Mouse (Mus musculus): ENCODE measurements around the gene Exoc3l. TPM values are rescaled to one million over a fixed set of nuclear protein-coding genes. Genes with fewer than 3 reads are reported as not detected.

Exoc3l gene
- polyA plus RNA-seq, 1 experiment from 2014 or later = 14.9 TPM

DNA sequence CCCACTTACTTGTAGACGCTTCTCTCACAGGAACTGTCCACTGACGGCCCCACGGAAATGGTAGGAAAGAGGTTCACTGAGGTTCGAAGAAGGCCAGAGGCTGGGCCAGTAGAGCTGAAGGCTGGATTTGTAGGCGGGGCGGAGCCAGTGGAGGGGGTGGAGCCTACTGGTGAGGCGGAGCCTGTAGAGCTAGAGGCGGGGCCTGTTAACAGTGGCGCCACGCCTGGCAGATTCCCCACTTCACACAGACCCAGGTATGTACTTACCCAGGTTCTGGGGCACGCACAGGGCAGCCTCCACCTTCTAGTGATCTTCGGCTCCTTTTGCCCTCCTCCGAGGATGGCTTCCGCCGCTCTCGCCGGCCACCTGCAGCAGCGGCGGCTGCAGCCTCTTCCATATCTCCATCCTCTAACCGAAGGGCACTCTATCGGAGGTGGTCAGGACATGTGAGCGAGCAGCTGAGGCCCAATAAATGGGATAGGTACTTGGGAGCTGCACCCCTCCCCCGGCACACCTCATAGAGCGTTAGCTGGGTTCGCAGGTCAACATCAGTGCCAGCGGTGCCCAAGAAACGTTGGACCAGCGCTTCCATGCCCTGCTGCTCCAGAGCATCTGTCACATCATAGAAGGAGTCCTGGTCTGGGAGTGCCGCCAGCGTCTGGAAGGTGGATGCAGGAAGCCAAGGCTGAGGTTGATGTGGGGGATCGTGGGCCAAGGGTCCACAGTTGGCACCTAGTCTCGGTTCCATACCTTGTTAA is 40.7 kb upstream of the Exoc3l start:
- Histone ChIP-seq H3K4me3 (ENCODE audit: low read length) (no peak overlapping the region), H3K9ac (ENCODE audit: low read length) (no peak overlapping the region), H3K4me2 (ENCODE audit: low read depth, low read length) (no peak overlapping the region), H3K27me3 (ENCODE audit: control insufficient read depth, insufficient read depth, low read length) (no peaks in the 10 kb centered on the region), H3K9me3 (replicated peaks; ENCODE audit: control insufficient read depth, low read length) (no peaks in the 10 kb centered on the region), H3K36me3 (ENCODE audit: control insufficient read depth, insufficient read depth) (peaks cover 39% of the 10 kb centered on the region), H3K27ac (ENCODE audit: low read length) (no peak overlapping the region), H3K4me1 (ENCODE audit: control insufficient read depth, insufficient read depth, low read length) (peaks cover 26% of the 10 kb centered on the region)
- no peak for ATAC-seq (replicated peaks; ENCODE audit: extremely low read depth, insufficient read depth, low FRiP score)
- 74% methylated on average over 32 of the region's 32 CpGs for WGBS

- no peak overlapping the region for H3K27ac ChIP-seq (ENCODE audit: low read length)
- WGBS = 40% methylated on average over 2 of the region's 2 CpGs
Measured at GRCm38 (mm10) chr8:105332523-105332922, 36.6 kb upstream of the Exoc3l start.

DNA sequence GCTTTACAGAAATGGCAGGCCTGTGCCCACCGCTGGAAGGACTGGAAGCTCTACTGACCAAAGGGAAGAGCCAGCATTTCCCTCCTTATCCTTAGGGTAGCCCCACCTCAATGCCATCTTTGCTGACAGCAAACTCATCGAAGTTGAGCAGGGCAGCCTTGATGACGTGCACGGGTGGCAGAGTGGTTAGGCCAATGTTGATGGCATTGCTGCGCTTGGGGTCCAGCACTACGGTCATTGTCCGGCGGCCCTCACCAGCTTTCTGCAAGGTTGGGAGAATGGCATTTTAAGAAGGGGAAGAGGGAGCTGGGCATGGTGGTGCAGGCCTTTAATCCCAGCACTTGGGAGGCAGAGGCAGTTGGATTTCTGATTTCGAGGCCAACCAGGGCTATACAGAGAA is 36.0 kb upstream of the Exoc3l start:
- H3K9ac ChIP-seq (ENCODE audit: low read length) = no peak overlapping the region
- no peaks in the 10 kb centered on the region for H3K9me3 ChIP-seq (replicated peaks; ENCODE audit: control insufficient read depth, low read length)
- H3K4me1 ChIP-seq (ENCODE audit: control insufficient read depth, insufficient read depth, low read length) = peaks cover 7% of the 10 kb centered on the region
- WGBS = 92% methylated on average over 9 of the region's 9 CpGs
- ATAC-seq (replicated peaks; ENCODE audit: extremely low read depth, insufficient read depth, low FRiP score) = no peak
- no peaks in the 10 kb centered on the region for H3K27me3 ChIP-seq (ENCODE audit: control insufficient read depth, insufficient read depth, low read length)
- H3K36me3 ChIP-seq (ENCODE audit: control insufficient read depth, insufficient read depth) = peaks cover 65% of the 10 kb centered on the region
- H3K4me3 ChIP-seq (ENCODE audit: low read length) = no peak overlapping the region
- H3K4me2 ChIP-seq (ENCODE audit: low read depth, low read length) = no peak overlapping the region
- no peak overlapping the region for H3K27ac ChIP-seq (ENCODE audit: low read length)

More at GRCm38 (mm10) chr8:105332523-105332922, 36.6 kb upstream of the Exoc3l start:
- H3K9ac ChIP-seq (ENCODE audit: low read length) = no peak overlapping the region
- H3K36me3 ChIP-seq (ENCODE audit: control insufficient read depth, insufficient read depth) = peaks cover 67% of the 10 kb centered on the region
- H3K4me3 ChIP-seq (ENCODE audit: low read length) = no peak overlapping the region
- no peak overlapping the region for H3K4me2 ChIP-seq (ENCODE audit: low read depth, low read length)
- H3K27me3 ChIP-seq (ENCODE audit: control insufficient read depth, insufficient read depth, low read length) = no peaks in the 10 kb centered on the region
- H3K4me1 ChIP-seq (ENCODE audit: control insufficient read depth, insufficient read depth, low read length) = peaks cover under 1% of the 10 kb centered on the region; the same call in 1 of the 2 replicates
- no peaks in the 10 kb centered on the region for H3K9me3 ChIP-seq (replicated peaks; ENCODE audit: control insufficient read depth, low read length)
- ATAC-seq (replicated peaks; ENCODE audit: extremely low read depth, insufficient read depth, low FRiP score) = no peak

GRCm38 (mm10) chr8:105331469-105331868 is 35.6 kb upstream of the Exoc3l start:
- Histone ChIP-seq H3K27me3 (ENCODE audit: control insufficient read depth, insufficient read depth, low read length) (no peaks in the 10 kb centered on the region), H3K4me1 (ENCODE audit: control insufficient read depth, insufficient read depth, low read length) (peaks cover 9% of the 10 kb centered on the region), H3K9me3 (replicated peaks; ENCODE audit: control insufficient read depth, low read length) (no peaks in the 10 kb centered on the region), H3K4me2 (ENCODE audit: low read depth, low read length) (no peak overlapping the region), H3K36me3 (ENCODE audit: control insufficient read depth, insufficient read depth) (peaks cover 60% of the 10 kb centered on the region), H3K4me3 (ENCODE audit: low read length) (no peak overlapping the region), H3K9ac (ENCODE audit: low read length) (no peak overlapping the region), H3K27ac (ENCODE audit: low read length) (no peak overlapping the region)
- 92% methylated on average over 22 of the region's 22 CpGs for WGBS
- ATAC-seq (replicated peaks; ENCODE audit: extremely low read depth, insufficient read depth, low FRiP score) = no peak

GRCm38 (mm10) chr8:105330325-105330724 is 34.4 kb upstream of the Exoc3l start:
- Histone ChIP-seq H3K9me3 (replicated peaks; ENCODE audit: control insufficient read depth, low read length) (no peaks in the 10 kb centered on the region), H3K27ac (ENCODE audit: low read length) (no peak overlapping the region), H3K27me3 (ENCODE audit: control insufficient read depth, insufficient read depth, low read length) (no peaks in the 10 kb centered on the region), H3K36me3 (ENCODE audit: control insufficient read depth, insufficient read depth) (peaks cover 50% of the 10 kb centered on the region), H3K9ac (ENCODE audit: low read length) (no peak overlapping the region), H3K4me3 (ENCODE audit: low read length) (no peak overlapping the region), H3K4me2 (ENCODE audit: low read depth, low read length) (no peak overlapping the region), H3K4me1 (ENCODE audit: control insufficient read depth, insufficient read depth, low read length) (peaks cover 13% of the 10 kb centered on the region)
- WGBS = 94% methylated on average over 12 of the region's 12 CpGs
- no peak for ATAC-seq (replicated peaks; ENCODE audit: extremely low read depth, insufficient read depth, low FRiP score)

DNA sequence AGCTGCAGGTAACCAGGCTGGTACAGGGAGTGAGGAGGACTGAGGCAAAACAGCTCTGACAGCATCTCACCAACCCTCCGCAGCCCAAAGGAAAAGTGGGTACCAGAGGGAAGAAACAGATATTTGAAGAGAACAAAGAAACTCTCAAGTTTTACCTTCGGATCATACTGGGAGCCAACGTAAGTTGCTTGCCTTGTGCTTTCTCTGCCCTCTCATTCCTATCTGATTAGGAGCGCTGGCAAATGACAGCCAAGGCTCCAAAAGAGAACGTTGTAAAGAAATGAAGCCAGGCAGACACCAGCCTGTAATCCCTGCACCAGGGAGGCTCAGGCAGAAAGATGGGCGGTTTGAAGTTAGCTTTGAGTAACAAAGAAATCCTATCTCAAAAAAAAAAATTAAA is 31.1 kb upstream of the Exoc3l start:
- H3K9ac ChIP-seq (ENCODE audit: low read length) = peak overlapping the region; percentile 97
- peaks cover 17% of the 10 kb centered on the region for H3K4me1 ChIP-seq (ENCODE audit: control insufficient read depth, insufficient read depth, low read length)
- no peak for ATAC-seq (replicated peaks; ENCODE audit: extremely low read depth, insufficient read depth, low FRiP score)
- peak overlapping the region; percentile 87 for H3K27ac ChIP-seq (ENCODE audit: low read length)
- whole genome bisulfite sequencing = 26% methylated on average over 6 of the region's 6 CpGs
- H3K27me3 ChIP-seq (ENCODE audit: control insufficient read depth, insufficient read depth, low read length) = no peaks in the 10 kb centered on the region
- no peaks in the 10 kb centered on the region for H3K9me3 ChIP-seq (replicated peaks; ENCODE audit: control insufficient read depth, low read length)
- peak overlapping the region; percentile 96 for H3K4me3 ChIP-seq (ENCODE audit: low read length)
- H3K4me2 ChIP-seq (ENCODE audit: low read depth, low read length) = peak overlapping the region; percentile 81
- peaks cover 40% of the 10 kb centered on the region for H3K36me3 ChIP-seq (ENCODE audit: control insufficient read depth, insufficient read depth)

DNA sequence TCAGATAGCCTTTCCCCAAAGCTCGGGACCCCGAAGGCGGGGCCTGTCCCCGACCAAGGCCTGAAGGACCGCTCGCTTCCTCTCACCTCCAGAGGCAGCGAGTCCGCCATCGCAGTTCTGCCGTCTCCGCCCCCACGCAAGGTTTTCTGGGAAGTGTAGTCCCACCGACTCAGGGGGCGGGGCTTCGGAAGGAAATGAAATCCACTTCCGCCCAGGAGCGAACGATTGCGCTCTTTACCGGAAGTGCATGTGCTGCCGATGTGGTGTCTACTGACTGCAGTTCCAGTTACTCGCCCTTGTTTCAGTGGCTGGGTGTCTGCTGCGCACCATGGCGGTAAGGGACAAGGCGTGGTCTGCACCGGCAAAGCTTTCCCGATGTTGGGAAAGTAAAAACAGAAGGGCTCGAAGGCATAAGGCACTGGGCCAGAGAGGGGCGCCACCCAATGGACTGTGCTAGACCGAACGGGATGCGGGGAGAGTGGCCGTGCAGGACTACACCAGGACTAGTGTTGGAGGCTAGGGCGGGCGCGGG is 30.3 kb upstream of the Exoc3l start, which contains the start of the genes Lrrc29 and Tmem208:
Gene Lrrc29, minus strand, starts transcription at position 138 of the 532 bp plus-strand sequence.
Gene Tmem208, plus strand, starts transcription at position 214 of the 532 bp plus-strand sequence.
- Histone ChIP-seq H3K9me3 (replicated peaks; ENCODE audit: control insufficient read depth, low read length) (no peaks in the 10 kb centered on the region), H3K27me3 (ENCODE audit: control insufficient read depth, insufficient read depth, low read length) (no peaks in the 10 kb centered on the region), H3K4me1 (ENCODE audit: control insufficient read depth, insufficient read depth, low read length) (peaks cover 17% of the 10 kb centered on the region), H3K9ac (ENCODE audit: low read length) (peak within 1 kb of the TSS; percentile 97), H3K27ac (ENCODE audit: low read length) (peak within 1 kb of the TSS; percentile 87), H3K4me2 (ENCODE audit: low read depth, low read length) (peak within 1 kb of the TSS; percentile 96), H3K36me3 (ENCODE audit: control insufficient read depth, insufficient read depth) (peaks cover 34% of the 10 kb centered on the region), H3K4me3 (ENCODE audit: low read length) (peak within 1 kb of the TSS; percentile 96)
- under 1% methylated on average over 36 of the region's 36 CpGs for WGBS
- ATAC-seq (replicated peaks; ENCODE audit: extremely low read depth, insufficient read depth, low FRiP score) = peak; percentile 92

DNA sequence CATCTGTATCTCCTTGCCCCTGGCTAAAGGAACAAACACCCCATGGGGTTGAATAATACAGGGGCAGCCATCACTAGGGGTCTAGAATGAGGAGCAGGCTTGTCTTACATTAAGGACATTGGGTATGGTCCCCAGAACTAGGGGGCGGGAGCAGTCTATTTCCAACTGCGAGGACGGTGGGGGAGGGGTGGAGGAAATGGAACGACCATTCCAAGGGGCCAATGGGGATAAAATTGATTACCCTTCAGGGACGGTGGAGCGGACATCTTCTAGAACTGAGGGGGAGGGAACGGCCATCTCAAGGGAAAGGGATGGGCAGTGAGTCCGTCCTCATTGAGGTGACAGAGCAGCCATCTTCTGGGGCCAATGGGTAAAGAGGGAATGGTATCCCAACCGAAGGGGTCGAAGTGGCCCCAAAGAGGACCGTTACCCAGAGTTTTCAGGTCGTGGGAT is 29.8 kb upstream of the Exoc3l start:
- Histone ChIP-seq H3K9ac (ENCODE audit: low read length) (peak overlapping the region; percentile 97), H3K9me3 (replicated peaks; ENCODE audit: control insufficient read depth, low read length) (no peaks in the 10 kb centered on the region), H3K4me3 (ENCODE audit: low read length) (peak overlapping the region; percentile 96), H3K4me1 (ENCODE audit: control insufficient read depth, insufficient read depth, low read length) (peaks cover 17% of the 10 kb centered on the region), H3K4me2 (ENCODE audit: low read depth, low read length) (peak overlapping the region; percentile 96), H3K27me3 (ENCODE audit: control insufficient read depth, insufficient read depth, low read length) (no peaks in the 10 kb centered on the region), H3K36me3 (ENCODE audit: control insufficient read depth, insufficient read depth) (peaks cover 32% of the 10 kb centered on the region), H3K27ac (ENCODE audit: low read length) (peak overlapping the region; percentile 86)
- WGBS = under 1% methylated on average over 12 of the region's 12 CpGs
- no peak for ATAC-seq (replicated peaks; ENCODE audit: extremely low read depth, insufficient read depth, low FRiP score)

GRCm38 (mm10) chr8:105323183-105323582 is 27.3 kb upstream of the Exoc3l start:
- H3K4me3 ChIP-seq (ENCODE audit: low read length) = no peak overlapping the region
- H3K4me1 ChIP-seq (ENCODE audit: control insufficient read depth, insufficient read depth, low read length) = peaks cover 17% of the 10 kb centered on the region
- H3K9ac ChIP-seq (ENCODE audit: low read length) = no peak overlapping the region
- H3K36me3 ChIP-seq (ENCODE audit: control insufficient read depth, insufficient read depth) = peaks cover 11% of the 10 kb centered on the region
- H3K4me2 ChIP-seq (ENCODE audit: low read depth, low read length) = no peak overlapping the region
- H3K9me3 ChIP-seq (replicated peaks; ENCODE audit: control insufficient read depth, low read length) = no peaks in the 10 kb centered on the region
- 80% methylated on average over 4 of the region's 4 CpGs for WGBS
- no peak overlapping the region for H3K27ac ChIP-seq (ENCODE audit: low read length)
- no peak for ATAC-seq (replicated peaks; ENCODE audit: extremely low read depth, insufficient read depth, low FRiP score)
- no peaks in the 10 kb centered on the region for H3K27me3 ChIP-seq (ENCODE audit: control insufficient read depth, insufficient read depth, low read length)
